Mouse (Mus musculus) urinary bladder, adult 18-20 months (tissue): Measurements from ENCODE around the gene Vps50.
"Not testable (repeated sequence)": the region's sequence is repeated elsewhere in the genome, so short reads cannot be mapped to it uniquely, and the experiment has no call there.

ENCODE experiments used
- DNase-seq, 2 experiments: peaks; one replicate each; pipeline ENCODE4 v3.0.0; 2022; ENCODE audit warnings: low spot score in 2 of 2, mixed read lengths in 2 of 2

The Vps50 gene

GRCm38 (mm10) chr6:3498162-3498848 is at the start of gene Vps50, which contains the start of gene Hepacam2:
Gene Vps50 (plus strand): TSS chr6:3498382.
Gene Hepacam2 (minus strand): TSS chr6:3498298.
- DNase-seq = peak; percentile 63 to 86

- no peak for DNase-seq
These were observed 43.8 kb upstream of the Vps50 start for GRCm38 (mm10) chr6:3454421-3454820.

GRCm38 (mm10) chr6:3455944-3456536 is 42.1 kb upstream of the Vps50 start:
- DNase-seq = no peak

- DNase-seq = no peak
These were observed 35.2 kb upstream of the Vps50 start for GRCm38 (mm10) chr6:3463026-3463425.

GRCm38 (mm10) chr6:3463594-3463993 is 34.6 kb upstream of the Vps50 start:
- DNase-seq = no peak

GRCm38 (mm10) chr6:3468627-3469026 is 29.6 kb upstream of the Vps50 start:
- no peak for DNase-seq

GRCm38 (mm10) chr6:3470706-3471105 is 27.5 kb upstream of the Vps50 start:
- no peak for DNase-seq

- no peak for DNase-seq
These were observed 21.9 kb upstream of the Vps50 start for GRCm38 (mm10) chr6:3476299-3476698.

- no peak for DNase-seq
These were observed 18.3 kb upstream of the Vps50 start for GRCm38 (mm10) chr6:3479853-3480252.

- no peak for DNase-seq
These were observed 16.5 kb upstream of the Vps50 start for GRCm38 (mm10) chr6:3481705-3482104.

- no peak for DNase-seq
These were observed 13.0 kb upstream of the Vps50 start for GRCm38 (mm10) chr6:3485133-3485532.

GRCm38 (mm10) chr6:3487355-3487754 is 10.8 kb upstream of the Vps50 start:
- no peak for DNase-seq

GRCm38 (mm10) chr6:3494285-3494684 is 3.9 kb upstream of the Vps50 start:
- DNase-seq = no peak

GRCm38 (mm10) chr6:3496210-3496609 is 2.0 kb upstream of the Vps50 start:
- no peak for DNase-seq

- no peak for DNase-seq
These were observed 2.1 kb downstream of the Vps50 start for GRCm38 (mm10) chr6:3500286-3500685.

GRCm38 (mm10) chr6:3505289-3505688 is 7.1 kb downstream of the Vps50 start:
- no peak for DNase-seq

- no peak for DNase-seq
These were observed 8.9 kb downstream of the Vps50 start for GRCm38 (mm10) chr6:3507078-3507477.

GRCm38 (mm10) chr6:3508151-3508550 is 10.0 kb downstream of the Vps50 start:
- DNase-seq = not testable (repeated sequence)

GRCm38 (mm10) chr6:3509782-3510181 is 11.6 kb downstream of the Vps50 start:
- no peak for DNase-seq

- DNase-seq = no peak
These were observed 12.9 kb downstream of the Vps50 start for GRCm38 (mm10) chr6:3511116-3511515.

- no peak for DNase-seq
These were observed 13.4 kb downstream of the Vps50 start for GRCm38 (mm10) chr6:3511612-3512011.

GRCm38 (mm10) chr6:3512611-3513010 is 14.4 kb downstream of the Vps50 start:
- DNase-seq = no peak

- no peak for DNase-seq
These were observed 30.0 kb downstream of the Vps50 start for GRCm38 (mm10) chr6:3528198-3528597.

GRCm38 (mm10) chr6:3531445-3531844 is 33.3 kb downstream of the Vps50 start:
- DNase-seq = no peak
